Mouse (Mus musculus) heart, postnatal 36 days (tissue): ENCODE results near the gene Prkar2a. TPM values are rescaled to one million over a fixed set of nuclear protein-coding genes. Genes with fewer than 3 reads are reported as not detected.

Experiments used
- DNase-seq, 2 experiments: peaks; one replicate each; pipeline ENCODE4 v3.0.0; 2021 to 2022
- intact Hi-C: fragments of 180-260 bp; cut with DNase I; formaldehyde crosslinking; loops from one replicate; pipeline ENCODE4 v1.15.1; 2025
- microRNA-seq, 2 experiments: library from miRNA; unstranded; fragments of <30 nt; microRNA quantifications; one replicate each; pipeline ENCODE4 v1.2.0; 2021; ENCODE audit warnings: borderline number of aligned reads in 2 of 2
- total RNA-seq, 2 experiments: library from RNA; stranded (reverse); gene quantifications; 2 replicates each; pipeline ENCODE4 v1.2.3; 2021

Prkar2a gene
- total RNA-seq, 2 experiments from 2014 or later = 86.0 to 88.1 TPM

DNA sequence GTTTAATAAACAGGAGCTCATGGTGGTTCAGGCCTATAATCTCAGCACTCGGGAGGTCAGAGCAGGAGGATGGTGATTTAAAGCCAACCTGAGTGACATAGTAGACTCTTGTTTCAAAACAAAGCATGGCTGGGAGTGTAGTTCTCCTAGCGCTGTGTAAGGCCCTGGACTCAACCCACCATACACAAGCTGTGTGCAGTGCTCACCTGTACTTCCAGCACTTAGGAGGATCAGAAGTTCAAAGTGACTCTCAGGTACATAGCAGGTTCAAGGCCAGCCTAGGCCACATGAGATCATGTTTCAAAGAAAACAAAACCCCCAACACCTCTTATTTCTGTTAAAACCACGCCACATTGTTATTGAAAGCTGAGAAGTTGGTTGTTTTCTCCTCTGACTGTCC, 99.6 kb downstream of the Prkar2a start:
- intact Hi-C loops = no loop called here
- no peak for DNase-seq

DNA sequence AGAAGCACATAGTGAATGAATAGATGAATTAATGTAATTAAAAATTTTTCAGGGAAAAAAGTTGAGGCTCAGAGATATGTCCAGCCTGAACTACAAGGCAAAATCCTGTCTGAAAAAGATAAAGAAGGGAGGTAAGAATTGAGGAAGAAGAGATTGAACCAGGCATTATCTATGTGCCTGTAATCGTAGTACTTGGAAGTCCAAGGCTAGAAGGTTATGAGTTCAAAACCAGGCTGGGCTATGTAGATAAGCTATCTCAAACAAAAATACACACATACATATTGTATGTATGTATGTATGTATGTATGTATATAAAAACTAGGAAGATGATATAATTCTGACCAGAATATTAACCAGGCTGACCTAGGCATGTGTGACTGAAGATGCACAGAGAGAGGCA, 103.2 kb downstream of the Prkar2a start:
- intact Hi-C loops = no loop called here
- DNase-seq = no peak

DNA sequence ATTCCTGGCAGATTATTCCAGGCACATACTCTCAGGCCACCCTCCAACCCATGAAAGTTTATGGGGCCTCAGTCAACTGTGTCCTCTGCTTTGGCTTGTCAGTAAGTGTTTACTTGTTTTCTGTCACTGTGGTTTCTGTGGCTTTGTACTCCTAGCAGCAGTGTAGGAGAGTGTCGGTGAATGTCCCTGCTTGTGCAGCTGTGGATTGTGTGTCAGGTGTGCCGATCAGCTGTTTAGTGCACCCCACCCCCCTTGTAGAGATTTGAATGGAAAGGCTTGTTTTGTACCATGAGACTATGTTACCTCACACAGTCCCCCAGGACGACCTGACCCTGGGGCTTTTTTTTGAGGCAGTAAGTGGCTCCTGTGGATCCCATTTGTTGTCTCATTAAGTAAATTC, 103.6 kb downstream of the Prkar2a start:
- intact Hi-C loops = no loop called here
- DNase-seq = no peak

DNA sequence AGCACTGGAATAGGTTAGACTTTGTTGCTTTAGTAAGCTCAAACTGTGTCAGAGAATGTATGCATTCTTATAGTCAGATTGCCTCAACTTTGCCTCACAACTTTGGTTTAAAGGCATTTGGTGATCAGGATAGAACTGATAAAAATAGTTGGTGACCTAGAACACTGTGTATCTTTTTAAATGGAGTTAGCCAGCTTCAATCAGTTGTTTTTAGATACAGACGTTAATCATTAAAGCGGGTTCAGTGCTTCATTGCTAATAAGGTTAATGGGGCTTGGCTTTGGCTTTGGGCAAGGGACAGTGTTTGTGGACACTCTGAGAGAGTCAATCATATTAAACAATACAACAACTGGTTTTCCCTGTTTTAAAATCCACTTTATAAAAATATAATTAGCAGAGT, 106.2 kb downstream of the Prkar2a start:
- no peak for DNase-seq
- intact Hi-C loops = no loop called here

DNA sequence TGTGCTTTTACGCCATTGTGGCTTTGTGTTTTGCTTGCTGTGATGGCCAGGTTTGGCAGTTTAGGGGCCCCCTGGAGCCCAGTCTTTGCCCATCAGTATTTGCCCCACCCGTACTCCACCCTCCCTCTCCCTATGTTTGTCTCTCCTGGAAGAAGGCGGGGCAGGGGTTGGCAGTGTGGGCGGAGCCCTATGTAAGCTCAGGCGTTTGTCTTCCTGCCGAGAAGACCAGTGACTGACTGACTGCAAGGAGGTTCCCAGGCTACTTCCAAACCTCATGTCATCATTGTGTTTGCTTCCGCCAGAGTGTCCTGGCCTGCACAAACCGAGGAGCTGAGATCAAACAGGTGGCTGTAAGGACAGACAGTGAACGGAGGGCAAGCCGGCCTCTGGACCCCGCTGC, 106.6 kb downstream of the Prkar2a start:
- intact Hi-C loops = no loop called here
- DNase-seq = peak; percentile 42 to 54

DNA sequence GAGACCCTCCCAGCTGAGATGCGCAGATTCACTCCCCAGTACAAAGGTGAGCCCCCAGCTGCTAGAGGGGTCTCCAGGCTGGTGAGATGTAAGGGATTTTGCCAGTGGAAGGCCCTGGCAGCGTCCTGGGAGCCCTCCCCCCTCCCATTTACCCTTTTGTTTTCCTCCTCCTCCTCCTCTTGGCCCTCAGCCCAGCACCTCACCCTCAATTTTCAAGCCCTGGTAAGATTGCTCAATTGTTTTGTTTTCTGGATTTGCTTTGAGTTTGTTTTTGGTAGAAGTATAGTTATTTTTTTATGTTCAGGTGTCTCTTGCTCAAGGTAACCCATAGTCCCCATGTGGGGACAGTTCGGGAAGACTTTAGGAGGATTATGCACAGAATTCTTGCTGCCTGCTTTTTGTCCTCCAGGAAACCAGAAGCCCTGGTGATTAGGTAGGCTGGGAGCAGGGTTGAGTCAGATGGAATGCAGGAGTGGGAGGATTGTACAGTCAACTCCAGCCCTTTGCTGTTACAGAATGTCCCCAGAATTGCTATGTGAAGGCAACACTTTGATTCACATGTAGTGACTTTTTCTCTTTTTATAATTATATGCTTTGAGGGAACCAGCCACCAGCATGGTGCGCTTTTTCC, 107.4 kb downstream of the Prkar2a start:
- intact Hi-C loops = no loop called here
- no peak for DNase-seq

DNA sequence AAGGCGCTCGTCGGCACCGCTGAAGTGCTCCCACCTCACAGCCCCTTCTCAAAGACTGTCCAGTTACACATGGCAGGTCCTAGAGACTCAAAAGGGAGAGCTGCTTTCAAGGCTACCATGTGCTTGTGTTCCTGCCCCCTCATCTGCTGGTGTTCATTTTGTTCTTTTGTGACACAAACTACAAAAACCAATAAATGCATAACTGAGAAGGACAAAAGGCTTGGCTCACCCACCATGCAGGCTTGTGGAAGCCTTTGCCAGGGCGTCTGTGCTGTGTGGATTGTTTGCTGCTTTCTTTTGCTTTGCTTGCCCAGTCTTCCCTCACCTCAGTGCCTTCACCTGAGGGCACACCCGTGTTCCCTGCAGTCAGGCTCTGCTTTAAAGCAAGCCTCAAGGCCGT, 108.4 kb downstream of the Prkar2a start:
- intact Hi-C loops = no loop called here
- DNase-seq = no peak

DNA sequence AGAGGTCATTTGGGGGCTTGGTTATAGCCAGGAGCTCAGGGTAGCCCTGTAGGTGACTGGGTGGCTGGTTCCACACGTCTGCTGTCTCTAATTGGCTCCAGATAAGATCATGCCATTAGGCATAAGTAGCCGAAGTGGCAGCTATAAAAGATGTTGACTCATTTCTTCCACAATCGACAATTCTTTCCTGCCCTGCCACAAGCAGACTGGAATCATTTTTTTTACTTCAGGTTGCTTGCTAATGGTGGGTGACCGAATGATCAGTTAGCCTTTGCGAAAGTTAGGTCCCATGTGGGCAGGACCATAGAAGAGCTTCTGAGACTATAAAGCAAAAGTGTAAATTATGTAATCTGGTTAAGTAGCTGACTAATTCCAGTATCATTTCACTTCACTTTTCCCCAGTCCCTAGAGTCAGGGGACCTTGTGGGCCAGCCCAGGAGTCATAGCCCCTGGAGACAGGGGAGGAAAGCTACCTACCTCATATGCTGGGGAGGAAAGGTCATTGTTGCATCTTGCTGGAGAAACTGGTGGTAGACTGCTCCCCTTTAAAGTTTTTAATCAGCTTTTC, 109.5 kb downstream of the Prkar2a start:
- DNase-seq = no peak
- intact Hi-C loops = no loop called here

DNA sequence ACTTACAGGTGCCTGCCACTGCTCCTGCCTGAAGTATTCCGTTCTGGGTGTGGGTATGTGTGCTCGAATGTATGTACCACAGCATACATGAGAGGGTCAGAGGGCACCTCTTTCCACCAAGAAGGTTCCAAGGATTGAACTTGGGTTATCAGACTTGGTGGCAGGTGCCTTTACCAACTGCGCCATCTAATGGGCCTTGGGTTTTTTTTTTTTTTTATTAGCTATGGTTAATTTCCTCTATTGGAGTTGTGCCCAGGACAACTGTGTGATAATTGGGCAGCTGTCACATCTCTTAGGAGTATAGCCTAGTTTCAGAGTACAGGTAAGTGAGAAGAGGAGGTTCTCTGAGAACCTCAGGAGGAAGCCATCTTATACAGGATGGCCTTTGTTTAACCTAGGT, 110.5 kb downstream of the Prkar2a start:
- intact Hi-C loops = no loop called here
- DNase-seq = no peak

Small RNA genes lying within 50 kb of the gene (microRNA-seq; reads per million reads assigned to microRNA genes)
- gene Gm26298 = 0 reads per million in 2 experiments

Other genes with a start within 250 kb of the Prkar2a start
- gene Ccdc71, start 228.8 kb upstream of the Prkar2a start, total RNA-seq = 10 to 100 TPM; 22.9 to 24.1 TPM
- 1 to 10 TPM; 6.8 to 8.9 TPM for gene Klhdc8b, start 227.7 kb upstream of the Prkar2a start, total RNA-seq
- 100 to 1,000 TPM; 344 to 366 TPM for gene Lamb2, start 209.6 kb upstream of the Prkar2a start, total RNA-seq
- 100 to 1,000 TPM in 1 of 2 experiments, 10 to 100 TPM in 1; 99.1 to 105 TPM for gene Usp19, start 198.7 kb upstream of the Prkar2a start, total RNA-seq
- gene Qars, start 181.6 kb upstream of the Prkar2a start, total RNA-seq = 10 to 100 TPM; 78.8 to 82.3 TPM
- 10 to 100 TPM; 60.4 to 60.5 TPM for gene Qrich1, start 172.5 kb upstream of the Prkar2a start, total RNA-seq
- 10 to 100 TPM; 48.7 to 52.2 TPM for gene Impdh2, start 129.0 kb upstream of the Prkar2a start, total RNA-seq
- 10 to 100 TPM; 69.2 to 76.5 TPM for gene Ndufaf3, start 121.9 kb upstream of the Prkar2a start, total RNA-seq
- gene Dalrd3, start 119.4 kb upstream of the Prkar2a start, total RNA-seq = 10 to 100 TPM; 21.2 to 24.3 TPM
- gene Wdr6, start 110.6 kb upstream of the Prkar2a start, total RNA-seq = 10 to 100 TPM; 12.1 to 19.5 TPM
- gene P4htm, start 91.6 kb upstream of the Prkar2a start, total RNA-seq = 10 to 100 TPM; 13.9 to 16.9 TPM
- gene Arih2, start 39.9 kb upstream of the Prkar2a start, total RNA-seq = 10 to 100 TPM; 47.8 to 54.4 TPM
- gene Slc25a20, start 27.2 kb upstream of the Prkar2a start, total RNA-seq = 100 to 1,000 TPM; 221 to 236 TPM
- gene Ip6k2, start 94.5 kb downstream of the Prkar2a start, total RNA-seq = 10 to 100 TPM; 21.3 to 23.6 TPM
- 1 to 10 TPM; 7.2 to 9.4 TPM for gene Nckipsd, start 119.1 kb downstream of the Prkar2a start, total RNA-seq
- gene Celsr3, start 137.0 kb downstream of the Prkar2a start, total RNA-seq = under 1 TPM in 1 of 2 experiments, not detected in 1; 0.14 TPM
- gene Slc26a6, start 164.0 kb downstream of the Prkar2a start, total RNA-seq = 10 to 100 TPM; 26.8 to 29.2 TPM
- not detected for gene Tmem89, start 225.3 kb downstream of the Prkar2a start, total RNA-seq
- gene Uqcrc1, start 247.3 kb downstream of the Prkar2a start, total RNA-seq = 1,000 to 10,000 TPM; 2,339 to 2,528 TPM